Mouse (Mus musculus): ENCODE measurements around the gene Vps45.

DNA sequence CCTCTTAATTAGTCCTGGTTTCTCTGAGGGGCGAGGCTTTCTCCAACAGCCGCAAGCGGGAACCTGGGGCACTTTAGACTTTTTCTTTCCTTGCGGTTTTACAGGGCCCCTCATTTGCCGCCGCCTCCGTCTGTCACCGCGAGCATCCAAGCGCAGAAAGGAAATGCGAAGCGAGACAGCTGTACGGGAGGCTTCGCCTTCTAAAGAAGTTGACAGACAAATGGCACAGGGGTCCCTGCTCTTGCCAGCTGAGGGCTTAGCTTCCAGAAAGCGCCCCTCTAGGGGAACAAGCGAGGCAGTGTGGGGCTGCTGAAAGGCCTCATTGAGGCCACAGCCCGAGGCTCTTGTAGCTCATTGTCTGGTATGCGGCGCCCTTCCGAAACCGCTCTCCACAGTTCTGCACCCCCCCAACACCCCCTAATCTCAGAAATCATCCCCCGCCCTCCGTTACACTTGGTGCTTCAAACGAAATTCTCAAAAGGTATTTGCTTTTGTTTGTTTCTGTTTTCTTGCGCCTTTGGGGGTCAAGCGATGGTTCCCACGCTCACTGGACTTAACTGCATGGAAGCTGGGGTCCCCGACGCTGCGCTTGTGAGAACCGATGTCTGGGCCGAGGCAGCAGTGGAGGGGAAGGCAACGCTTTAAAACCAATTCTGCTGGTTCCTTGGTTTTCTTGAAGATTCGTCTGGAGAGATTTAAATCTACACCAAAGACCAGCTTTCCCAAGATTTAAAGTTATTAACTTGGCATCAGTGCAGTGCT is 85.2 kb downstream of the Vps45 start:
- TF ChIP-seq CTCF (IDR thresholded peaks at IDR 0.05; ENCODE audit: insufficient read depth, low read depth, low read length) (no peak), POLR2A (IDR thresholded peaks at IDR 0.05; ENCODE audit: insufficient read depth, low read depth, low read length) (no peak)
